Mouse (Mus musculus) forebrain, embryonic 11.5 days (tissue): ENCODE results near the gene Gm21750. TPM values are rescaled to one million over a fixed set of nuclear protein-coding genes. Genes with fewer than 3 reads are reported as not detected.

Experiments used
- ATAC-seq: fragments of 200-750 bp; cut with Nextera tagmentation; replicated peaks from 2 replicates; pipeline ENCODE4 v1.8.0; 2017; ENCODE audit warnings: moderate TSS enrichment; ENCODE audit not compliant: low FRiP score
- DNase-seq: peaks from one replicate; pipeline ENCODE4 v3.0.0-alpha.2; 2017; ENCODE audit warnings: low spot score
- H3K27ac ChIP-seq: fragments of 300-500 bp; sonication (generic); 2 replicates; pipeline ENCODE4 v1.5.1; 2014; ENCODE audit warnings: low read depth, low read length
- H3K27me3 ChIP-seq: fragments of 300-500 bp; sonication (generic); 2 replicates; pipeline ENCODE4 v1.6.1; 2014; ENCODE audit warnings: mild to moderate bottlenecking, low read length, mixed read lengths; ENCODE audit not compliant: control insufficient read depth, insufficient read depth
- H3K36me3 ChIP-seq: fragments of 300-500 bp; sonication (generic); 2 replicates; pipeline ENCODE4 v1.6.1; 2014; ENCODE audit warnings: mild to moderate bottlenecking, low read length, moderate library complexity, mixed read lengths; ENCODE audit not compliant: control insufficient read depth, insufficient read depth
- H3K4me1 ChIP-seq: fragments of 300-500 bp; sonication (generic); replicated peaks from 2 replicates; pipeline ENCODE4 v1.6.1; 2014; ENCODE audit warnings: low read length, mixed read lengths; ENCODE audit not compliant: control insufficient read depth, insufficient read depth
- H3K4me2 ChIP-seq: fragments of 300-500 bp; sonication (generic); 2 replicates; pipeline ENCODE4 v1.6.1; 2014; ENCODE audit warnings: low read depth, mild to moderate bottlenecking, low read length, moderate library complexity, mixed read lengths; ENCODE audit not compliant: severe bottlenecking
- H3K4me3 ChIP-seq: fragments of 300-500 bp; sonication (generic); 2 replicates; pipeline ENCODE4 v1.5.1; 2014; ENCODE audit warnings: low read depth, low read length
- H3K9ac ChIP-seq: fragments of 300-500 bp; sonication (generic); 2 replicates; pipeline ENCODE4 v1.6.1; 2014; ENCODE audit warnings: low read length
- H3K9me3 ChIP-seq: fragments of 300-500 bp; sonication (generic); 2 replicates; pipeline ENCODE4 v1.6.1; 2016; ENCODE audit warnings: low read length, mixed read lengths; ENCODE audit not compliant: control insufficient read depth
- WGBS: fragments of 180-500 bp; shearing (Covaris S2); extraction: QIAGEN DNeasy Blood & Tissue Kit; methylation state at CpG from one replicate; pipeline ENCODE4 v1.1.7; 2014; 5-methylcytosine and 5-hydroxymethylcytosine counted together
- polyA plus RNA-seq: library from polyadenylated mRNA; unstranded; fragments of >200 nt; fragmentation: Nextera tagmentation; extraction: Ambion mirVana; gene quantifications from 2 replicates; pipeline ENCODE4 v1.2.1, GENCODE M21; 2014

Gm21750 gene
- polyA plus RNA-seq, 1 experiment from 2014 or later, result not detected

DNA sequence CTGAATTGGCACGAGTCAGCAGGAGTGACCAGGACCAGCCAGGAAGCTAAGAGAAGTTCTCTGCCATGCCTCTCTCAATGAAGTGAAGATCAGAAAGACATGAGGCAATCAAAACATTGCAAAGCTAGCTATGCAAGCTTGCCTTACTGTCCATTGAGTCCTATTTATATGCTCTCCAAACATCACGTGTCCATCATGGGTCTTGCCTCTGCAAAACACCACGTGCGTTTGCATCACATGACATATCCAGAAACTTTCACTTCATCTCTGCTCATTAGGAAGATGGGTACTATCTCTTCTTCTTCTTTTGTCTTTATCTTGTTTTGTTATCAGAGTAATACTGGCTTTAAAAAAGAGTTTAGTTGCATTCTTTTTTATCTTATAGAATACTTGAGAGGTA, 10.8 kb upstream of the Gm21750 start:
- Histone ChIP-seq H3K27me3 (no peaks in the 10 kb centered on the region), H3K9me3 (no peaks in the 10 kb centered on the region), H3K4me1 (no peaks in the 10 kb centered on the region), H3K4me3 (no peak overlapping the region), H3K27ac (no peak overlapping the region), H3K36me3 (no peaks in the 10 kb centered on the region), H3K9ac (no peak overlapping the region), H3K4me2 (no peak overlapping the region)
- DNase-seq, result no peak
- 89% methylated on average over 4 of the region's 4 CpGs for WGBS
- ATAC-seq, result no peak

DNA sequence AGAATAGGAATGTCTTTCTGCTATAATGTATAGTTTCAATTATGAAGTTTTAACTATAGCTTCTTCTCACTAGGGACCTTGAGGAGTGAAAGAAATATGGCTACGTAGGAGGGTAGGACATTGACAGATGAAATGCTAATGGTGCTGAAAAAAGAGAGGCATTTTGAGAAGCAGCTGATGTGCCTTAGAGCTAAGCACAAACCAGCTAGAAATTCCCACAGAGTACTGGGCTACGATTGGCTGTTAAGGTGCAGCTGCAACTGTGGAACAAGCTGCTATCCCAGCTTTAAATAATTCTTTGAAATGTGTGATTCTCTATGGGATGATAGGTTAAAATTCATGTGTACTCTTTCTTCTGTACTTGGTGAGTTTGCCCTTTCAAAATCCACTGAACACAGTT, 9.1 kb downstream of the Gm21750 start:
- Histone ChIP-seq H3K4me2 (no peak overlapping the region), H3K27me3 (no peaks in the 10 kb centered on the region), H3K36me3 (no peaks in the 10 kb centered on the region), H3K4me1 (no peaks in the 10 kb centered on the region), H3K9me3 (no peaks in the 10 kb centered on the region), H3K4me3 (no peak overlapping the region), H3K9ac (no peak overlapping the region), H3K27ac (no peak overlapping the region)
- 83% methylated on average over 2 of the region's 2 CpGs for WGBS
- DNase-seq (no peak), ATAC-seq (no peak)

DNA sequence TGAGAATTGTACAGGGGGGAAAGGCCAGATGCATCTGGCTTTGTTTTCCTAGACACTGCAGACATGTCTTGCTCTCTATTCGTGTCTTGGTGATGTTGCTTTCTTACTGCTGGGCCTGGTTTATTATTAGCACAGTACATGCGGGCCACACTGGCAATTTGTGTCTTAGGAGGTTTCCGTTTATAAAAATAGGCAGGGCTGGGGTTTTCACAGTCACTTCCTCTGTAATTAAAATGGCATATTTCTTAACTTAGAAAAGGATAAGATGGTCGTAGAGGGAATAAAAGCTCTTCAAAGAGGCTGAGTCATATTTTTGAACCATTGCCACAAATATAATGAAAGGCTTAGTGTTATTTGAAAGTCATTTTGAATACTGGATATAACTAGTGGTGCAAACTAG, 26.7 kb downstream of the Gm21750 start:
- no peak for DNase-seq
- no peak overlapping the region for H3K27ac ChIP-seq
- no peaks in the 10 kb centered on the region for H3K36me3 ChIP-seq
- H3K27me3 ChIP-seq, result no peaks in the 10 kb centered on the region
- 87% methylated on average over 4 of the region's 4 CpGs for WGBS
- ATAC-seq, result no peak
- no peak overlapping the region for H3K9ac ChIP-seq
- no peaks in the 10 kb centered on the region; the same call in 1 of the 2 replicates for H3K9me3 ChIP-seq
- no peak overlapping the region for H3K4me2 ChIP-seq
- H3K4me3 ChIP-seq, result no peak overlapping the region
- H3K4me1 ChIP-seq, result no peaks in the 10 kb centered on the region

DNA sequence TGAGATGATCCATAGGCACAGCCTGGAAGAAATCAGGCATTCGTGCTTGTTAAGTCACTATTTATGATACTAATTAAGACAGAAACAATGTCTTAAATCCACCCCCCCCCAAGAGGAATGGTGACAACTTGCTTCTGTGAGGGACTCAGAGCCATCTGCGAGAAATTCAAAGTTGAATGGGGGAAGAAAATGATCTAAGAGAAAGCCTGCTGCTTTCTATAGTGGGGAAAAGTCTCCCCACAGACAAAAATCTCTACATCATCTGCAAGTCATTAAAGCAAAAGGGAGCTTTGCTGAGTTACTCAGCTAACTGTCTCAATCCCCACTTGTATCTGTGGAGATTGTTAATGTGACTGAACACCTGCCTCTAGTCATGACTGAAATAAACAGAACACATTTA, 27.4 kb downstream of the Gm21750 start:
- 69% methylated on average over 2 of the region's 2 CpGs for WGBS
- no peak for DNase-seq
- no peaks in the 10 kb centered on the region; the same call in 1 of the 2 replicates for H3K9me3 ChIP-seq

DNA sequence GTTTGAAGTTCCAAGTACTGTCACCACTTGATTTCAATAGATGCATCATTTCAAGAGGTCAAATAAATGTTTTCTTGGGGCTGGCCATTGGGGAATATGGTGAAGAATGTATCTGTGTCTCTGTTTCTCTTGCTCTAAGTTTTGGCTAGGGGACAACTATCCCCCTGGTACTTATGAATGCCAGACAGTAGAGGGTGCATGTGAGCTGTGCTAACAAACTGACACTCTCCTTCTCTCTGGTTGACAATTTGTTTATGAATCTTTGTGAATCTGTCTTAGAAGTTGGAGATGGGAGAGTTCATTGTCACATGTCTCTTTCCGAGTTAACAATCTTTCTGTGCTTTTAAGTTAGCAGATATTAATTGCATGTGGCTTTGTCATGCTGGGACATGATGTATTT, 39.2 kb downstream of the Gm21750 start:
- DNase-seq (no peak), ATAC-seq (no peak)
- Histone ChIP-seq H3K27me3 (no peaks in the 10 kb centered on the region), H3K9ac (no peak overlapping the region), H3K36me3 (no peaks in the 10 kb centered on the region), H3K4me2 (no peak overlapping the region), H3K4me1 (no peaks in the 10 kb centered on the region), H3K27ac (no peak overlapping the region), H3K4me3 (no peak overlapping the region), H3K9me3 (no peaks in the 10 kb centered on the region)
- WGBS, result 59% methylated on average over 1 of the region's 1 CpGs

More for the DNA sequence above, 27.4 kb downstream of the Gm21750 start:
- Histone ChIP-seq H3K4me2 (no peak overlapping the region), H3K27ac (no peak overlapping the region), H3K36me3 (no peaks in the 10 kb centered on the region), H3K4me3 (no peak overlapping the region), H3K27me3 (no peaks in the 10 kb centered on the region), H3K9ac (no peak overlapping the region), H3K4me1 (no peaks in the 10 kb centered on the region)
- no peak for ATAC-seq

DNA sequence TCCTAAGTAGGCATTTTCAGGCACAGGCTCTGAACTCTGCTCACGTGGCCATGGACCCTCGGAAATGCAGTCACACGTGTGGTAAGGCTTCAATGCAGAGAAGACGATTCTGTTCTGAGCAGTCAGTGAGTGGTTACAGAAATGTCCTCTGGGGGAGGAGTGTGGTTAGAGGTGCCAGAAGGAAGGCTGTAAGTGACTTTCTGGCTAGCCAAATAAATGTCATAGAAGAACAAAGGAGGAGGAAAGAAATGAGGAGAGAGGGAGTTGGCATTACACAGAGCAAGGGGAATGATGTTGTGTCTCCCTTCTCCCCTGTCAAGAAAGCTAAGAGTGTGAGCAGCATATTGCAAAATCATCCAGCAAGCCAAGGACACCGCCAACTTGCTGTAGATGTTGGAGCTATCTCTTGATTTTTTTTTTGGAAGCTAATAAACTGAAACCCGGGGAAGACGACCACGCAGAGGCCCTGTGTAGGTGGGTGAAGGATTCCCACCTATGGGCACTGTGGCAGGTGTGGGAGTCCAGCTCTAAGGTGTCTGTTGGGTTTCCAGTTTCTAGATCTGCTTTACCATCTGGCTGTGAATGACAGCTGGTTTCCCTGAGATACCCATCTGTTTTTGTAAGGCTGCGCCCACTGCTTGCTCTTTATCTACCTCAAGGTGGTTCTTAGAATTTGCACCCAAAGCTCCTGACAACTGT, 48.5 kb downstream of the Gm21750 start:
- WGBS, result 91% methylated on average over 9 of the region's 9 CpGs
- H3K4me3 ChIP-seq, result no peak overlapping the region
- H3K27me3 ChIP-seq, result no peaks in the 10 kb centered on the region

More for the DNA sequence above, 48.5 kb downstream of the Gm21750 start:
- no peaks in the 10 kb centered on the region for H3K36me3 ChIP-seq
- H3K9ac ChIP-seq, result no peak overlapping the region
- H3K4me1 ChIP-seq, result no peaks in the 10 kb centered on the region
- DNase-seq (no peak), ATAC-seq (no peak)
- no peak overlapping the region for H3K4me2 ChIP-seq
- H3K9me3 ChIP-seq, result no peaks in the 10 kb centered on the region; the same call in 1 of the 2 replicates
- H3K27ac ChIP-seq, result no peak overlapping the region

Other genes with a start within 250 kb of the Gm21750 start
- 112 and 116 TPM in 2 replicates for gene Med4, start 151.2 kb upstream of the Gm21750 start, polyA plus RNA-seq
- 111 and 115 TPM in 2 replicates for gene Sucla2, start 135.9 kb upstream of the Gm21750 start, polyA plus RNA-seq
- 11.1 and 12.2 TPM in 2 replicates for gene Nudt15, start 113.0 kb upstream of the Gm21750 start, polyA plus RNA-seq